ENCODE assay signal across 8 mouse cellular contexts in the genomic region with DNA sequence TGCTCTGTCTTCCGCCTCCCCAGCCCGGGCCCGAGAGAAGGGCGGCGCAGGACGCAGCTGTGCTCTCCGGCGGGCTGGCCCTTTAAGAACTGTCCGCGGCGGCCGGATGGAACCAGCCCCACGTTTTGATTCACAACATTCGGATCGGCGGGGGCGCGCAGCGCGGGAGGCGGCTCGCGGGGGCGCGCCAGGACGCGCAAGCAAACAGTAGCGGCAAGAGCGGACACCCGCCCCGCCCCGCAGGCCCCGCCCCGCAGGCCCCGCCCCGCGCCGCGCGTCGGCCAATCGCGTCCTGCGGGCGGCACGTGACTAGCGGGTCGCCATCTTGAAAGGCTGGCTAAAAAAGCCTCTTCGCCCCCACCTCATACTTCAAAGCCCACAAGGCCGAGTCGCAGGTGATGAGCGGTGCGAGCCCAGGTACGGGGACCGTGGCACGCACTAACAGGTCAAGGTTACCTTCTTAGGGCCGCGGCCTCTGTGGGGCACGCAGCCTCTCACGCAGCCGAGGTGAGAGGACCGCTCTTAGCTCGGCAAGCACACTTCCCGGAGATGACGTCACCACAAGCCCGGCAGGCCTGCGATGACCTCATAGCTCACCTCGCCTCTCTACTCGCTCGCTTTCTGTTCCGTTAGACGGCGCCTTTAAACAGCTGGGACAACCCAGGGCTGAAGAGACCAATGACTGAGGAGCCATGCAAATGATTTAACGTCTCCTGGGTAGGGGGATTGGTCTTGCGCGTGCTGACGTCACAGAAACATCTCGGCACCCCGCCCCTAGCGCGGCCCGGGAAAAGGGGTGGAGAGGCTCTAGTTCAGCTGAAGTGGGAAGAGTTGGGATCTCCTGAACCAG. TPM values are rescaled to one million over a fixed set of nuclear protein-coding genes. Genes with fewer than 3 reads are reported as not detected.
DNase-seq lines count a peak whose midpoint lies in the region; ATAC-seq and TF ChIP-seq lines count a peak whose summit lies in the region.

No protein-coding gene starts in this region.

- no peaks in the 10 kb centered on the region for H3K9me3 ChIP-seq in erythroblast, embryonic 14.5 days (ENCODE audit: control insufficient read depth, low read length)
- no peaks in the 10 kb centered on the region for H3K9me3 ChIP-seq in heart, embryonic 11.5 days (replicated peaks; ENCODE audit: control insufficient read depth, low read length)
- no peaks in the 10 kb centered on the region for H3K9me3 ChIP-seq in kidney, embryonic 16.5 days (ENCODE audit: low read length)
- H3K9me3 ChIP-seq in liver, embryonic 11.5 days (ENCODE audit: control insufficient read depth, low read length): no peaks in the 10 kb centered on the region
- no peaks in the 10 kb centered on the region for H3K9me3 ChIP-seq in stomach, embryonic 14.5 days (ENCODE audit: control insufficient read depth, low read depth, low read length)

- peak; percentile 89 for ATAC-seq in heart, embryonic 11.5 days (replicated peaks; ENCODE audit: insufficient number of reproducible peaks, low FRiP score, low TSS enrichment)
- peak; percentile 91 for ATAC-seq in kidney, embryonic 16.5 days (ENCODE audit: low FRiP score, low TSS enrichment)
- peak; percentile 85 for ATAC-seq in liver, embryonic 11.5 days (replicated peaks; ENCODE audit: low FRiP score)
- peak; percentile 89 for ATAC-seq in stomach, embryonic 14.5 days (ENCODE audit: insufficient number of reproducible peaks, insufficient read depth, low FRiP score, low read depth)

- peaks cover 95% of the 10 kb centered on the region for H3K4me1 ChIP-seq in erythroblast, embryonic 14.5 days (ENCODE audit: control insufficient read depth)
- H3K4me1 ChIP-seq in heart, embryonic 11.5 days (ENCODE audit: control insufficient read depth, insufficient read depth, low read length): peaks cover 35% of the 10 kb centered on the region
- H3K4me1 ChIP-seq in kidney, embryonic 16.5 days (ENCODE audit: insufficient read depth, low read length): peaks cover 45% of the 10 kb centered on the region
- H3K4me1 ChIP-seq in liver, embryonic 11.5 days (replicated peaks; ENCODE audit: control insufficient read depth, insufficient read depth, low read length): peaks cover 41% of the 10 kb centered on the region
- H3K4me1 ChIP-seq in stomach, embryonic 14.5 days (ENCODE audit: control insufficient read depth, insufficient read depth, low read length): peaks cover 36% of the 10 kb centered on the region

- DNase-seq in brain, embryonic 14.5 days (ENCODE audit: low read depth): peak; percentile 98
- DNase-seq in liver, embryonic 11.5 days (ENCODE audit: low spot score): peak; percentile 97
- DNase-seq in naive thymus-derived CD4-positive, alpha-beta T cell, adult 2 months (ENCODE audit: low read depth): peak; percentile 98

- peak overlapping the region; percentile 98 for H3K27ac ChIP-seq in heart, embryonic 11.5 days (ENCODE audit: low read depth, low read length)
- H3K27ac ChIP-seq in kidney, embryonic 16.5 days (ENCODE audit: low read length): peak overlapping the region; percentile 99
- H3K27ac ChIP-seq in liver, embryonic 11.5 days (ENCODE audit: low read depth, low read length): peak overlapping the region; percentile 98
- peak overlapping the region; percentile 96 for H3K27ac ChIP-seq in stomach, embryonic 14.5 days (ENCODE audit: low read length)

- TF ChIP-seq POLR2A in brain, embryonic 14.5 days (IDR thresholded peaks at IDR 0.05; ENCODE audit: borderline replicate concordance, extremely low read depth, insufficient read depth, insufficient read length, poor library complexity, severe bottlenecking): peak; percentile 54

- H3K9ac ChIP-seq in heart, embryonic 11.5 days (ENCODE audit: low read depth, low read length): peak overlapping the region; percentile 96
- H3K9ac ChIP-seq in kidney, embryonic 16.5 days (replicated peaks; ENCODE audit: low read length): peak overlapping the region; percentile 97
- H3K9ac ChIP-seq in liver, embryonic 11.5 days (ENCODE audit: low read depth, low read length): peak overlapping the region; percentile 94
- H3K9ac ChIP-seq in stomach, embryonic 14.5 days (replicated peaks; ENCODE audit: low read depth, low read length): peak overlapping the region; percentile 87

- H3ac ChIP-seq in C2C12 (ENCODE audit: control insufficient read depth, insufficient read length, low read depth): peak overlapping the region; percentile 83

- peaks cover 72% of the 10 kb centered on the region for H3K79me3 ChIP-seq in C2C12 (ENCODE audit: low read depth)

- H3K4me2 ChIP-seq in heart, embryonic 11.5 days: peak overlapping the region; percentile 84
- peak overlapping the region; percentile 67 for H3K4me2 ChIP-seq in kidney, embryonic 16.5 days (replicated peaks; ENCODE audit: low read depth, low read length)
- peak overlapping the region; percentile 98 for H3K4me2 ChIP-seq in liver, embryonic 11.5 days
- peak overlapping the region; percentile 83 for H3K4me2 ChIP-seq in stomach, embryonic 14.5 days (replicated peaks; ENCODE audit: low read depth, low read length)

- H3K79me2 ChIP-seq in C2C12 (ENCODE audit: control insufficient read depth, insufficient read depth): peaks cover 90% of the 10 kb centered on the region

- H3K4me3 ChIP-seq in C2C12 (ENCODE audit: insufficient read depth, poor library complexity, severe bottlenecking): peak overlapping the region; percentile 83
- peak overlapping the region; percentile 92 for H3K4me3 ChIP-seq in erythroblast, embryonic 14.5 days (replicated peaks)
- H3K4me3 ChIP-seq in heart, embryonic 11.5 days (ENCODE audit: low read depth, low read length): peak overlapping the region; percentile 97
- H3K4me3 ChIP-seq in kidney, embryonic 16.5 days (ENCODE audit: low read length): peak overlapping the region; percentile 99
- peak overlapping the region; percentile 79 for H3K4me3 ChIP-seq in liver, embryonic 11.5 days (ENCODE audit: low read depth, low read length)
- peak overlapping the region; percentile 97 for H3K4me3 ChIP-seq in stomach, embryonic 14.5 days (ENCODE audit: low read depth, low read length)

- H3K27me3 ChIP-seq in C2C12 (ENCODE audit: control insufficient read depth, insufficient read depth, insufficient read length): no peaks in the 10 kb centered on the region
- H3K27me3 ChIP-seq in erythroblast, embryonic 14.5 days (ENCODE audit: control insufficient read depth): no peaks in the 10 kb centered on the region
- H3K27me3 ChIP-seq in heart, embryonic 11.5 days (ENCODE audit: control insufficient read depth, insufficient read depth, low read length): no peaks in the 10 kb centered on the region
- H3K27me3 ChIP-seq in kidney, embryonic 16.5 days (ENCODE audit: insufficient read depth, low read length): no peaks in the 10 kb centered on the region
- H3K27me3 ChIP-seq in liver, embryonic 11.5 days (replicated peaks; ENCODE audit: control insufficient read depth, insufficient read depth, low read length): no peaks in the 10 kb centered on the region
- no peaks in the 10 kb centered on the region for H3K27me3 ChIP-seq in stomach, embryonic 14.5 days (ENCODE audit: control insufficient read depth, insufficient read depth, low read length)

- TF ChIP-seq CTCF in C2C12 (IDR thresholded peaks at IDR 0.05; ENCODE audit: control insufficient read depth, insufficient read depth, insufficient read length): no peak
- TF ChIP-seq CTCF in brain, embryonic 14.5 days (IDR thresholded peaks at IDR 0.05; ENCODE audit: borderline replicate concordance, extremely low read depth, insufficient read depth, insufficient read length): no peak

- H3K36me3 ChIP-seq in C2C12 (ENCODE audit: control insufficient read depth, insufficient read depth): peaks cover 12% of the 10 kb centered on the region
- H3K36me3 ChIP-seq in erythroblast, embryonic 14.5 days (ENCODE audit: control insufficient read depth): peaks cover 59% of the 10 kb centered on the region
- peaks cover 12% of the 10 kb centered on the region for H3K36me3 ChIP-seq in heart, embryonic 11.5 days (ENCODE audit: control insufficient read depth, insufficient read depth, low read length)
- H3K36me3 ChIP-seq in kidney, embryonic 16.5 days (ENCODE audit: insufficient read depth, low read length): peaks cover 15% of the 10 kb centered on the region
- H3K36me3 ChIP-seq in liver, embryonic 11.5 days (ENCODE audit: control insufficient read depth, insufficient read depth, low read length): peaks cover 15% of the 10 kb centered on the region
- H3K36me3 ChIP-seq in stomach, embryonic 14.5 days (ENCODE audit: control insufficient read depth, insufficient read depth, low read length): peaks cover 17% of the 10 kb centered on the region

- WGBS in heart, embryonic 11.5 days (ENCODE audit: insufficient replicate concordance): under 1% methylated on average over 75 of the region's 82 CpGs
- under 1% methylated on average over 81 of the region's 82 CpGs for WGBS in kidney, embryonic 16.5 days
- WGBS in liver, embryonic 11.5 days: under 1% methylated on average over 80 of the region's 82 CpGs
- under 1% methylated on average over 81 of the region's 82 CpGs for WGBS in stomach, embryonic 14.5 days

TF ChIP-seq in C2C12, 6 proteins besides CTCF, POLR2A, EP300 and RAD21 (continues in another document):
- TF ChIP-seq USF1 (IDR thresholded peaks at IDR 0.05; ENCODE audit: low read depth) (peak; percentile 87), FOSL1 (IDR thresholded peaks at IDR 0.05; ENCODE audit: insufficient read depth, low read length, poor library complexity, severe bottlenecking) (no peak), CEBPB (IDR thresholded peaks at IDR 0.05; ENCODE audit: low read depth) (no peak), MYOD1 (IDR thresholded peaks at IDR 0.05; ENCODE audit: control insufficient read depth, insufficient read length, low read depth) (no peak), MAX (IDR thresholded peaks at IDR 0.05) (peak; percentile 57)

RNA-seq across cellular contexts. Expression of a gene that starts 5.9 kb away (rescaled TPM):
- polyA plus RNA-seq in C2C12 (2012; fragmentation: generic; extraction: Trizol): 30.0 TPM
- polyA plus RNA-seq in brain, embryonic 14.5 days (2012; rRNA removed): 197 and 215 TPM in 2 replicates
- 20.2 and 23.6 TPM in 2 replicates for polyA plus RNA-seq in erythroblast, embryonic 14.5 days (2012)
- polyA plus RNA-seq in heart, embryonic 11.5 days (2014; fragmentation: Nextera tagmentation; extraction: Ambion mirVana): 70.7 and 75.8 TPM in 2 replicates
- polyA plus RNA-seq in kidney, embryonic 16.5 days (2015; fragmentation: Nextera tagmentation; extraction: Ambion mirVana): 71.3 and 77.5 TPM in 2 replicates
- 71.5 and 82.3 TPM in 2 replicates for polyA plus RNA-seq in liver, embryonic 11.5 days (2014; fragmentation: Nextera tagmentation; extraction: Ambion mirVana)
- 71.7 and 83.9 TPM in 2 replicates for polyA plus RNA-seq in stomach, embryonic 14.5 days (2014; fragmentation: Nextera tagmentation; extraction: Ambion mirVana)

RNA-seq across cellular contexts. Expression of a gene that starts 13.5 kb away (rescaled TPM):
- 0.01 TPM for polyA plus RNA-seq in C2C12 (2012; fragmentation: generic; extraction: Trizol)
- 0.05 and 0.16 TPM in 2 replicates for polyA plus RNA-seq in brain, embryonic 14.5 days (2012; rRNA removed)
- polyA plus RNA-seq in erythroblast, embryonic 14.5 days (2012): 0.03 TPM in 1 of 2 replicates, not detected in the other
- polyA plus RNA-seq in heart, embryonic 11.5 days (2014; fragmentation: Nextera tagmentation; extraction: Ambion mirVana): 0.04 and 0.24 TPM in 2 replicates
- 8.6 TPM in 2 replicates for polyA plus RNA-seq in kidney, embryonic 16.5 days (2015; fragmentation: Nextera tagmentation; extraction: Ambion mirVana)
- polyA plus RNA-seq in liver, embryonic 11.5 days (2014; fragmentation: Nextera tagmentation; extraction: Ambion mirVana): 7.4 and 8.3 TPM in 2 replicates
- polyA plus RNA-seq in stomach, embryonic 14.5 days (2014; fragmentation: Nextera tagmentation; extraction: Ambion mirVana): 1.00 and 1.1 TPM in 2 replicates

Comparison
In these comparisons a context has a peak if more than half of its experiments do, and no peak if none do; other contexts are left out.
1. Peak in every context shown above with its lines: DNase-seq, ATAC-seq, H3K4me3 ChIP-seq and H3K27ac ChIP-seq.